Mouse (Mus musculus) midbrain, postnatal 0 days (tissue): Measurements from ENCODE around the gene Gm14409. TPM values are rescaled to one million over a fixed set of nuclear protein-coding genes. Genes with fewer than 3 reads are reported as not detected.
"Not testable (repeated sequence)": the region's sequence is repeated elsewhere in the genome, so short reads cannot be mapped to it uniquely, and the experiment has no call there.

Experiments
- ATAC-seq: fragments of 200-750 bp; cut with Nextera tagmentation; 2 replicates; pipeline ENCODE4 v1.8.0; 2017; ENCODE audit warnings: moderate number of reproducible peaks, mild to moderate bottlenecking, moderate TSS enrichment, moderate library complexity; ENCODE audit not compliant: low FRiP score
- DNase-seq: peaks from one replicate; pipeline ENCODE4 v3.0.0-alpha.2; 2015; ENCODE audit warnings: low spot score
- H3K27ac ChIP-seq: fragments of 300-500 bp; sonication (generic); 2 replicates; pipeline ENCODE4 v1.5.1; 2014; ENCODE audit warnings: low read depth, mild to moderate bottlenecking, low read length, mixed read lengths
- H3K27me3 ChIP-seq: fragments of 300-500 bp; sonication (generic); 2 replicates; pipeline ENCODE4 v1.6.1; 2014; ENCODE audit warnings: low read length, control low read depth, mixed read lengths; ENCODE audit not compliant: insufficient read depth
- H3K36me3 ChIP-seq: fragments of 300-500 bp; sonication (generic); 2 replicates; pipeline ENCODE4 v1.6.1; 2014; ENCODE audit warnings: low read length, control low read depth, mixed read lengths; ENCODE audit not compliant: insufficient read depth
- H3K4me1 ChIP-seq: fragments of 300-500 bp; sonication (generic); 2 replicates; pipeline ENCODE4 v1.6.1; 2014; ENCODE audit warnings: mild to moderate bottlenecking, control low read depth, antibody characterized with exemption, low read length, mixed read lengths; ENCODE audit not compliant: insufficient read depth
- H3K4me2 ChIP-seq: fragments of 300-500 bp; sonication (generic); 2 replicates; pipeline ENCODE4 v1.6.1; 2014; ENCODE audit warnings: low read depth, mild to moderate bottlenecking, low read length, mixed read lengths; ENCODE audit not compliant: poor library complexity, severe bottlenecking
- H3K4me3 ChIP-seq: fragments of 300-500 bp; sonication (generic); 2 replicates; pipeline ENCODE4 v1.5.1; 2014; ENCODE audit warnings: low read depth, mild to moderate bottlenecking, low read length, moderate library complexity
- H3K9ac ChIP-seq: fragments of 300-500 bp; sonication (generic); replicated peaks from 2 replicates; pipeline ENCODE4 v1.6.1; 2014; ENCODE audit warnings: mild to moderate bottlenecking, low read length, moderate library complexity, mixed read lengths; ENCODE audit not compliant: poor library complexity, severe bottlenecking
- H3K9me3 ChIP-seq: fragments of 300-500 bp; sonication (generic); 2 replicates; pipeline ENCODE4 v1.6.1; 2016; ENCODE audit warnings: low read length, control low read depth
- CTCF ChIP-seq: IDR thresholded peaks from 2 replicates; pipeline ENCODE4 v1.5.1; 2016; ENCODE audit warnings: antibody characterized with exemption, mild to moderate bottlenecking
- WGBS: fragments of 180-500 bp; shearing (Covaris S2); extraction: QIAGEN DNeasy Blood & Tissue Kit; methylation state at CpG from one replicate; pipeline ENCODE4 v1.1.7; 2014; 5-methylcytosine and 5-hydroxymethylcytosine counted together
- polyA plus RNA-seq: library from polyadenylated mRNA; unstranded; fragments of >200 nt; fragmentation: Nextera tagmentation; extraction: Ambion mirVana; gene quantifications from 2 replicates; pipeline ENCODE4 v1.2.1, GENCODE M21; 2015
- total RNA-seq: library from RNA; depleted of rRNA; stranded (reverse); fragments of >200 nt; gene quantifications from 2 replicates; pipeline ENCODE4 v1.2.3, GENCODE M21; 2014; rRNA removed

Gene Gm14409
- not detected in 2 replicates for total RNA-seq
- polyA plus RNA-seq: not detected in 2 replicates

- H3K4me1 ChIP-seq, H3K27me3 ChIP-seq, H3K9me3 ChIP-seq, H3K27ac ChIP-seq, H3K36me3 ChIP-seq, ATAC-seq, DNase-seq, H3K9ac ChIP-seq, H3K4me2 ChIP-seq, H3K4me3 ChIP-seq: not testable (repeated sequence)
- no CpG with 5 or more reads among the region's 2 CpGs for WGBS
Observed at GRCm38 (mm10) chr2:177266936-177267335, at the start of gene Gm14409. Gm14409 (minus strand) TSS chr2:177267036.

GRCm38 (mm10) chr2:177309627-177310026, 42.8 kb upstream of the Gm14409 start:
- WGBS: 96% methylated on average over 4 of the region's 4 CpGs
- not testable (repeated sequence) for H3K27me3 ChIP-seq, H3K4me3 ChIP-seq

GRCm38 (mm10) chr2:177304980-177305379, 38.1 kb upstream of the Gm14409 start:
- H3K4me1 ChIP-seq, H3K4me2 ChIP-seq, H3K27ac ChIP-seq, H3K36me3 ChIP-seq, H3K4me3 ChIP-seq, ATAC-seq, H3K27me3 ChIP-seq, H3K9me3 ChIP-seq, DNase-seq, H3K9ac ChIP-seq: not testable (repeated sequence)
- no CpG with 5 or more reads among the region's 2 CpGs for WGBS

More at GRCm38 (mm10) chr2:177309627-177310026, 42.8 kb upstream of the Gm14409 start:
- not testable (repeated sequence) for DNase-seq, H3K27ac ChIP-seq, H3K9me3 ChIP-seq, H3K4me2 ChIP-seq, H3K9ac ChIP-seq, ATAC-seq, H3K4me1 ChIP-seq, H3K36me3 ChIP-seq

GRCm38 (mm10) chr2:177283701-177284100, 16.9 kb upstream of the Gm14409 start:
- WGBS: 33% methylated on average over 3 of the region's 3 CpGs
- H3K27ac ChIP-seq, H3K9ac ChIP-seq, H3K4me3 ChIP-seq, H3K4me2 ChIP-seq, H3K27me3 ChIP-seq, ATAC-seq, H3K36me3 ChIP-seq, H3K9me3 ChIP-seq, DNase-seq, H3K4me1 ChIP-seq: not testable (repeated sequence)
- peak; percentile 22; the same call in 1 of the 2 replicates for TF ChIP-seq CTCF

- not testable (repeated sequence) for H3K27me3 ChIP-seq, H3K4me3 ChIP-seq, H3K4me1 ChIP-seq, H3K9me3 ChIP-seq, H3K36me3 ChIP-seq, ATAC-seq, H3K9ac ChIP-seq, DNase-seq, H3K27ac ChIP-seq, H3K4me2 ChIP-seq
- 96% methylated on average over 2 of the region's 2 CpGs for WGBS
Observed at GRCm38 (mm10) chr2:177277754-177278153, 10.9 kb upstream of the Gm14409 start.

- H3K36me3 ChIP-seq, H3K4me3 ChIP-seq, H3K9ac ChIP-seq, H3K4me2 ChIP-seq, H3K27me3 ChIP-seq, ATAC-seq, DNase-seq, H3K9me3 ChIP-seq, H3K27ac ChIP-seq, H3K4me1 ChIP-seq: not testable (repeated sequence)
- WGBS: 100% methylated on average over 2 of the region's 2 CpGs
Observed at GRCm38 (mm10) chr2:177272237-177272636, 5.4 kb upstream of the Gm14409 start.

- H3K4me2 ChIP-seq, DNase-seq, H3K9ac ChIP-seq, H3K4me1 ChIP-seq, H3K27me3 ChIP-seq, H3K27ac ChIP-seq, ATAC-seq, H3K36me3 ChIP-seq, H3K9me3 ChIP-seq, H3K4me3 ChIP-seq: not testable (repeated sequence)
- WGBS: 86% methylated on average over 2 of the region's 2 CpGs
Observed at GRCm38 (mm10) chr2:177247449-177247848, 19.4 kb downstream of the Gm14409 start.

- H3K4me1 ChIP-seq, ATAC-seq, H3K36me3 ChIP-seq, H3K9ac ChIP-seq, DNase-seq, H3K9me3 ChIP-seq, H3K27ac ChIP-seq, H3K4me3 ChIP-seq, H3K4me2 ChIP-seq, H3K27me3 ChIP-seq: not testable (repeated sequence)
- 50% methylated on average over 2 of the region's 2 CpGs for WGBS
Observed at GRCm38 (mm10) chr2:177230461-177230860, 36.4 kb downstream of the Gm14409 start.
